Mouse (Mus musculus) spleen, adult 2 months (tissue): ENCODE data around the gene Tmem209. TPM values are rescaled to one million over a fixed set of nuclear protein-coding genes. Genes with fewer than 3 reads are reported as not detected.

Source experiments
- DNase-seq, 2 experiments: peaks; one replicate each; pipeline versions ENCODE4 v3.0.0 to v3.0.0-alpha.2; 2012 to 2021; ENCODE audit warnings: low spot score in 2 of 2, low read depth in 1 of 2
- H3K27ac ChIP-seq: fragments of 200-500 bp; 2 replicates; pipeline ENCODE4 v1.5.1; 2012; ENCODE audit warnings: low read length, inconsistent platforms; ENCODE audit not compliant: insufficient read depth
- H3K27me3 ChIP-seq: fragments of 200-500 bp; 2 replicates; pipeline ENCODE4 v1.6.1; 2012; ENCODE audit warnings: mild to moderate bottlenecking, moderate library complexity, low read length, inconsistent platforms; ENCODE audit not compliant: control insufficient read depth, insufficient read depth
- H3K36me3 ChIP-seq: fragments of 200-500 bp; 2 replicates; pipeline ENCODE4 v1.6.1; 2012; ENCODE audit warnings: mild to moderate bottlenecking, low read length, inconsistent platforms; ENCODE audit not compliant: control insufficient read depth, insufficient read depth
- H3K4me1 ChIP-seq: fragments of 200-500 bp; 2 replicates; pipeline ENCODE4 v1.6.1; 2011; ENCODE audit warnings: inconsistent platforms; ENCODE audit not compliant: control insufficient read depth, insufficient read depth, insufficient read length
- H3K4me3 ChIP-seq: fragments of 200-500 bp; 2 replicates; pipeline ENCODE4 v1.5.1; 2011; ENCODE audit warnings: mild to moderate bottlenecking, inconsistent platforms; ENCODE audit not compliant: insufficient read depth, insufficient read length; ENCODE audit errors: extremely low read depth
- CTCF ChIP-seq: fragments of 200-500 bp; IDR thresholded peaks from 2 replicates; pipeline ENCODE4 v1.5.1; 2011; ENCODE audit warnings: mild to moderate bottlenecking, inconsistent platforms; ENCODE audit not compliant: insufficient read depth, insufficient read length, insufficient replicate concordance; ENCODE audit errors: extremely low read depth
- POLR2A ChIP-seq: fragments of 200-500 bp; IDR thresholded peaks from 2 replicates; pipeline ENCODE4 v1.6.1; 2011; ENCODE audit warnings: low read depth, low read length, inconsistent platforms
- WGBS: fragments of 180-500 bp; shearing (Covaris S2); methylation state at CpG from one replicate; pipeline ENCODE4 v1.1.7; 2018; 5-methylcytosine and 5-hydroxymethylcytosine counted together
- polyA plus RNA-seq: library from polyadenylated mRNA; depleted of rRNA; stranded (reverse); fragments of >200 nt; gene quantifications from 2 replicates; pipeline ENCODE4 v1.2.3, GENCODE M21; 2012

The Tmem209 gene
- polyA plus RNA-seq, 1 experiment: 38.5 TPM

DNA sequence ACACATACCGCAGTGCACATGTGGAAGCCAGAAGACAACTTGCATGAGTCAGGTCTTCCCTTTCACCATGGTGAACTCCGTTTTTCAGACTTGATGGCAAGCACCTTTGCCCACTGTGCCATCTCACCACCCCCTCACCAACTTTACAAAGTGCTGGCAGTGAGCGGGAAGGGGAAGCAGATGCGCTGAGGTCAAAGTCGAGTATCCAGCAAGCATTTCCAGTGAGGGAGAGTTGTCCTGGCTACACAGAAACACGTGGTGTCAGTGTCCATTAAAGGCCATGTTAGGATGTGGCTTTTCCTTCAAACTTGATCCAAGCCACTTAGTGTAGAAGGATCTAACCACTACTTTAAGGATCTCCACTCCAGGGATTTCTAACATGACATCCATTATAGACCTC lies 31.8 kb downstream of the Tmem209 start:
- Histone ChIP-seq H3K4me3 (no peak overlapping the region), H3K36me3 (peaks cover 18% of the 10 kb centered on the region), H3K27me3 (no peaks in the 10 kb centered on the region), H3K4me1 (no peaks in the 10 kb centered on the region), H3K27ac (no peak overlapping the region)
- no peak for TF ChIP-seq CTCF
- no peak for TF ChIP-seq POLR2A
- no peak for DNase-seq
- 88% methylated on average over 6 of the region's 6 CpGs for WGBS

- Histone ChIP-seq H3K4me3 (no peak overlapping the region), H3K36me3 (peaks cover 14% of the 10 kb centered on the region), H3K27ac (no peak overlapping the region), H3K27me3 (no peaks in the 10 kb centered on the region), H3K4me1 (no peaks in the 10 kb centered on the region)
- 94% methylated on average over 8 of the region's 8 CpGs for WGBS
- no peak for TF ChIP-seq CTCF
- no peak for TF ChIP-seq POLR2A
- DNase-seq: no peak
Measured at GRCm38 (mm10) chr6:30477210-30477714, 32.3 kb downstream of the Tmem209 start.

DNA sequence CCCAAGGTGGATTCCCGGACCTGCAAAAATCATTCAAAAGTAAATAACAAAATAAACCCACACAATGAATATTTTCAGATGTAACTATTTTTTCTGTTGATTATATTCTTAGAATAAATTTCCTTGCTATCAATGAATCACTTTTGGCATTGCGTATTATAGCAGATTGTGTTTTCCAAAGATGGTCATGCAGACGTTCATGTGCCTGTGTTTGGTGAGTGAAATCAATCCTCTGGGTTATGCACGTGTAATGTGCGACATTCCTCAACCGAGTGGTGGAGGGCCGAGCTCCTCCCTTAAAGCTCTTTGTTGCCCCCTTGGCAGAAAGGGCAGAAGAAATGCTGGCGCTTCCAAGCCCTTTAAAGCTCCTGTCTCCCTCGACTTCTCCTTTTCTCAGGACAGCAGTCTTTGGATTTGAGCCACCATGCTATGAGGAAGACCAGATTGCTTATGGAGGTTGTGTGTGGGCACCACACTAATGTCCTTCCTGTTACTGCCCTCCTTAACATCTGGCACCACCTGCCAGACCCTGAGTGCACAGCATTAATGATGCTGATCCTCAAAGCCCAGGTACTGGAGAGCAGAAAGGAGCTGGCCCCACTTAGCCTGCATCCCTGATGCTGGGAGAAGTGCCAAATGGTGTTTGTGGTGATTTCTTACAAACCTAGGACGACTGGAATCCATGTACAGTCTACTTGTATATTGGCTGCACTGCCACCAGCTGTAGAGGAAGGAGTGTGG lies 33.4 kb downstream of the Tmem209 start:
- H3K4me1 ChIP-seq: no peaks in the 10 kb centered on the region
- TF ChIP-seq POLR2A: no peak
- no peak for TF ChIP-seq CTCF
- H3K36me3 ChIP-seq: peaks cover 11% of the 10 kb centered on the region
- no peaks in the 10 kb centered on the region for H3K27me3 ChIP-seq
- DNase-seq: no peak
- WGBS: 80% methylated on average over 10 of the region's 10 CpGs
- no peak overlapping the region for H3K4me3 ChIP-seq
- H3K27ac ChIP-seq: no peak overlapping the region

DNA sequence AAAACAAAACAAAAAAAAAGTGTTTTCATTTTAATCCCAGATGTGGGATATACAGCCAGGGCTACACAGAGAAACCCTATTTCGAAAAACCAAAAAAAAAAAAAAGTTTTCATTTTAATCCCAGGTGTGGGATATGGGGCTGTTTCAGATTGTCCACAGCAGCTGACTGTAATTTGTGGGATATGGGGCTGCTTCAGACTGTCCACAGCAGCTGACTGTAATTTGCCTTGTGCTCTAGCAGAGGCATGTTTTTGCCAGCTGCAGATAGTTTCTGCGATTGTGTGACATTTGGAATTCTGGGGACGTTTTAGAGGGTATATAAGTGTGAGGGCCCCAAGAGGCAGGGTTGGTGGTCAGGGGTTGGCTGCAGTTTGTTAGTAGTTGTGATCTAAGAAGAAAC lies 37.9 kb downstream of the Tmem209 start:
- Histone ChIP-seq H3K27ac (no peak overlapping the region), H3K4me3 (no peak overlapping the region), H3K27me3 (no peaks in the 10 kb centered on the region), H3K4me1 (no peaks in the 10 kb centered on the region), H3K36me3 (no peaks in the 10 kb centered on the region)
- 81% methylated on average over 3 of the region's 3 CpGs for WGBS
- TF ChIP-seq CTCF: no peak
- no peak for TF ChIP-seq POLR2A
- DNase-seq: no peak

DNA sequence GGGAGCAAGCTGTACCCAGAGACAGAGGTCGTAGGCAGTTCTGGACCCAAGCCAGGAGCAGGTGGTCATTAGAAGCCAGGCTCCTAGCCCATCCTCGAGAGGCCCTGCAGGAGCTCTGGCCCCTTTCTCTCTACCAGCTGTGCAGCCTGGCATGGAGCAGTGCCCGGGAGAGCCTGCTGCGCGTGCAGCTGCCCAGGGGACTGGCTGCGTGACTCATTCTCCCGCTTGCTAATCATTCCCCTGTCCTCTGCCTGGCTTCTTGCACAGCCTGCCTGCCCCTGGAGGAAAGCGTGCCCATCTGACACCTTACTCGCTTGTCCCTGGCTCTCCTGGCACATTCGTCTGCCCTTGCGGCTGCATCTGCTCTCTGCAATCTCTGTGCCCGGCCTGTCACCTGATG lies 40.2 kb downstream of the Tmem209 start:
- WGBS: 90% methylated on average over 12 of the region's 12 CpGs

DNA sequence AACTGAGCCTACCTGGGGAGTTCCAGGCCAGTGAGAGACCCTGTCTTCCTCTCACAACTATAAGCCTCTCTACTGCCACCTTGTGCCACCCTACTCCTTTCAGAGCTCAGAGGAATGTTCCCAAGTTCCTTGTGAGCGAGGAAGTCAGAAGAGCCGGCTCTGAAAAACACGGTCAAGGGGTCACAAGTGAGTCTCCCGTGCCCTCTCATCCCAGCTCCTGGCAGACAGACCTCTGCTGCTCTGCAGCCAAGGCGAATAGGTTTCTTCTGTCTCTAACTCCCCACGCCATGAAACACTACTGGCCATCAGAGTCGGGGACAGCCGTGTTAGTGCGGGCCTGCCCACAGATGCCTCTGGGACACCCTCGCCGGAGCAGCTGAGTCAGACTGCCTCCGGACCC lies 40.9 kb downstream of the Tmem209 start:
- no peaks in the 10 kb centered on the region for H3K4me1 ChIP-seq
- H3K4me3 ChIP-seq: no peak overlapping the region
- no peak for TF ChIP-seq POLR2A
- no peak for TF ChIP-seq CTCF
- no peak for DNase-seq
- H3K36me3 ChIP-seq: no peaks in the 10 kb centered on the region
- H3K27me3 ChIP-seq: no peaks in the 10 kb centered on the region
- H3K27ac ChIP-seq: no peak overlapping the region
- 62% methylated on average over 12 of the region's 12 CpGs for WGBS

More for the DNA sequence above, 40.2 kb downstream of the Tmem209 start:
- Histone ChIP-seq H3K4me1 (no peaks in the 10 kb centered on the region), H3K27ac (no peak overlapping the region), H3K27me3 (no peaks in the 10 kb centered on the region), H3K36me3 (no peaks in the 10 kb centered on the region), H3K4me3 (no peak overlapping the region)
- no peak for DNase-seq
- TF ChIP-seq POLR2A (no peak), CTCF (no peak)

- Histone ChIP-seq H3K27ac (no peak overlapping the region), H3K4me1 (no peaks in the 10 kb centered on the region), H3K27me3 (no peaks in the 10 kb centered on the region), H3K4me3 (no peak overlapping the region), H3K36me3 (no peaks in the 10 kb centered on the region)
- TF ChIP-seq CTCF: no peak
- no peak for TF ChIP-seq POLR2A
- DNase-seq: no peak
- WGBS: 92% methylated on average over 1 of the region's 1 CpGs
Measured at GRCm38 (mm10) chr6:30468058-30468457, 41.5 kb downstream of the Tmem209 start.
